Mouse (Mus musculus) megakaryocyte, embryonic 14.5 days (primary cell): ENCODE results near the gene Rpusd1.

Experiments
- FLI1 ChIP-seq: IDR thresholded peaks from 2 replicates; pipeline ENCODE4 v1.6.1; 2012; ENCODE audit warnings: low read length, inconsistent platforms, mixed read lengths
- GATA1 ChIP-seq: IDR thresholded peaks from 3 replicates; pipeline ENCODE4 v1.6.1; 2012; ENCODE audit warnings: mixed read lengths, low read length, inconsistent platforms, borderline replicate concordance

GRCm38 (mm10) chr17:25696263-25696662 lies 31.2 kb upstream of the Rpusd1 start:
- TF ChIP-seq FLI1, result no peak
- no peak for TF ChIP-seq GATA1
